Mouse (Mus musculus): ENCODE measurements around the gene Vmn1r227. TPM values are rescaled to one million over a fixed set of nuclear protein-coding genes. Genes with fewer than 3 reads are reported as not detected.

Gene Vmn1r227
- not detected in 2 replicates for polyA plus RNA-seq (2012; rRNA removed)

- no peaks in the 10 kb centered on the region for H3K27me3 ChIP-seq (replicated peaks; ENCODE audit: control insufficient read depth, insufficient read depth, low read length)
- H3K4me3 ChIP-seq (ENCODE audit: insufficient read depth, low read depth, low read length), result no peak within 1 kb of the TSS
- no peaks in the 10 kb centered on the region for H3K36me3 ChIP-seq (ENCODE audit: control insufficient read depth, insufficient read depth, low read length)
- no peaks in the 10 kb centered on the region for H3K4me1 ChIP-seq (ENCODE audit: control insufficient read depth, insufficient read depth, low read length)
- TF ChIP-seq CTCF (conservative IDR thresholded peaks at IDR 0.05; ENCODE audit: insufficient read depth, insufficient read length, low read depth, low read length), result no peak
- TF ChIP-seq POLR2A (IDR thresholded peaks at IDR 0.05; ENCODE audit: low read depth, low read length), result no peak
- 27% methylated on average over 1 of the region's 1 CpGs for WGBS
- DNase-seq, result no peak
- no peak within 1 kb of the TSS for H3K27ac ChIP-seq (ENCODE audit: insufficient read depth, low read depth, low read length)
These were observed at the start of gene Vmn1r227 for GRCm38 (mm10) chr17:20729543-20729942. Gene Vmn1r227 (plus strand): TSS chr17:20729843.

- no peaks in the 10 kb centered on the region for H3K27me3 ChIP-seq (replicated peaks; ENCODE audit: control insufficient read depth, insufficient read depth, low read length)
- DNase-seq, result no peak
- no peaks in the 10 kb centered on the region for H3K4me1 ChIP-seq (ENCODE audit: control insufficient read depth, insufficient read depth, low read length)
- no peak for TF ChIP-seq CTCF (conservative IDR thresholded peaks at IDR 0.05; ENCODE audit: insufficient read depth, insufficient read length, low read depth, low read length)
- TF ChIP-seq POLR2A (IDR thresholded peaks at IDR 0.05; ENCODE audit: low read depth, low read length), result no peak
- no peak within 1 kb of the TSS for H3K27ac ChIP-seq (ENCODE audit: insufficient read depth, low read depth, low read length)
- no peak within 1 kb of the TSS for H3K4me3 ChIP-seq (ENCODE audit: insufficient read depth, low read depth, low read length)
- H3K36me3 ChIP-seq (ENCODE audit: control insufficient read depth, insufficient read depth, low read length), result no peaks in the 10 kb centered on the region
These were observed 47.1 kb upstream of the Vmn1r227 start, which contains the start of gene Vmn1r226 for GRCm38 (mm10) chr17:20682543-20682942. Gene Vmn1r226 (plus strand): TSS chr17:20682843.

GRCm38 (mm10) chr17:20786057-20786456 is 56.4 kb downstream of the Vmn1r227 start, which contains the start of gene Vmn1r228:
Gene Vmn1r228 (minus strand): TSS chr17:20786157.
- no peak for TF ChIP-seq POLR2A (IDR thresholded peaks at IDR 0.05; ENCODE audit: low read depth, low read length)
- no peak for TF ChIP-seq CTCF (conservative IDR thresholded peaks at IDR 0.05; ENCODE audit: insufficient read depth, insufficient read length, low read depth, low read length)
- H3K27me3 ChIP-seq (replicated peaks; ENCODE audit: control insufficient read depth, insufficient read depth, low read length), result no peaks in the 10 kb centered on the region
- H3K27ac ChIP-seq (ENCODE audit: insufficient read depth, low read depth, low read length), result no peak within 1 kb of the TSS
- H3K36me3 ChIP-seq (ENCODE audit: control insufficient read depth, insufficient read depth, low read length), result no peaks in the 10 kb centered on the region
- H3K4me3 ChIP-seq (ENCODE audit: insufficient read depth, low read depth, low read length), result no peak within 1 kb of the TSS
- H3K4me1 ChIP-seq (ENCODE audit: control insufficient read depth, insufficient read depth, low read length), result no peaks in the 10 kb centered on the region
- no peak for DNase-seq

Other genes with a start within 250 kb of the Vmn1r227 start
- not detected in 2 replicates for gene Vmn2r108, start 248.5 kb upstream of the Vmn1r227 start, polyA plus RNA-seq (2012; rRNA removed)
- not detected in 2 replicates for gene Vmn1r225, start 231.7 kb upstream of the Vmn1r227 start, polyA plus RNA-seq (2012; rRNA removed)
- not detected in 2 replicates for gene Vmn2r109, start 165.1 kb upstream of the Vmn1r227 start, polyA plus RNA-seq (2012; rRNA removed)
- gene Vmn2r110, start 133.4 kb upstream of the Vmn1r227 start, polyA plus RNA-seq (2012; rRNA removed), result not detected in 2 replicates
- gene Fpr-rs3, start 105.0 kb upstream of the Vmn1r227 start, polyA plus RNA-seq (2012; rRNA removed), result not detected in 2 replicates
- not detected in 2 replicates for gene Vmn1r226, start 47.0 kb upstream of the Vmn1r227 start, polyA plus RNA-seq (2012; rRNA removed)
- not detected in 2 replicates for gene Vmn1r228, start 56.3 kb downstream of the Vmn1r227 start, polyA plus RNA-seq (2012; rRNA removed)
- gene Vmn1r229, start 81.7 kb downstream of the Vmn1r227 start, polyA plus RNA-seq (2012; rRNA removed), result not detected in 2 replicates
- gene Vmn1r230, start 110.6 kb downstream of the Vmn1r227 start, polyA plus RNA-seq (2012; rRNA removed), result not detected in 2 replicates
- gene Vmn1r231, start 175.2 kb downstream of the Vmn1r227 start, polyA plus RNA-seq (2012; rRNA removed), result not detected in 2 replicates
- gene Vmn1r232, start 189.9 kb downstream of the Vmn1r227 start, polyA plus RNA-seq (2012; rRNA removed), result not detected in 2 replicates
- 217 and 230 TPM in 2 replicates for gene Ppp2r1a, start 215.5 kb downstream of the Vmn1r227 start, polyA plus RNA-seq (2012; rRNA removed)